Mouse (Mus musculus) heart, postnatal 0 days (tissue): ENCODE measurements around the gene Cd4. TPM values are rescaled to one million over a fixed set of nuclear protein-coding genes. Genes with fewer than 3 reads are reported as not detected.

Source experiments
- ATAC-seq: fragments of 200-750 bp; cut with Nextera tagmentation; 2 replicates; pipeline ENCODE4 v1.8.0; 2017; ENCODE audit warnings: low read depth, moderate number of reproducible peaks, moderate library complexity; ENCODE audit not compliant: insufficient read depth
- DNase-seq: peaks from one replicate; pipeline ENCODE4 v3.0.0-alpha.2; 2016; ENCODE audit warnings: low spot score
- H3K27ac ChIP-seq: fragments of 300-500 bp; sonication (generic); 2 replicates; pipeline ENCODE4 v1.5.1; 2014; ENCODE audit warnings: low read depth, mild to moderate bottlenecking
- H3K27me3 ChIP-seq: fragments of 300-500 bp; sonication (generic); 2 replicates; pipeline ENCODE4 v1.6.1; 2014; ENCODE audit warnings: low read length, mixed read lengths; ENCODE audit not compliant: control insufficient read depth, insufficient read depth
- H3K36me3 ChIP-seq: fragments of 300-500 bp; sonication (generic); replicated peaks from 2 replicates; pipeline ENCODE4 v1.6.1; 2014; ENCODE audit warnings: low read length, mixed read lengths; ENCODE audit not compliant: control insufficient read depth, insufficient read depth
- H3K4me1 ChIP-seq: fragments of 300-500 bp; sonication (generic); 2 replicates; pipeline ENCODE4 v1.6.1; 2014; ENCODE audit warnings: antibody characterized with exemption; ENCODE audit not compliant: control insufficient read depth, insufficient read depth
- H3K4me2 ChIP-seq: fragments of 300-500 bp; sonication (generic); 2 replicates; pipeline ENCODE4 v1.6.1; 2014; ENCODE audit warnings: low read depth, mild to moderate bottlenecking, low read length, moderate library complexity
- H3K4me3 ChIP-seq: fragments of 300-500 bp; sonication (generic); 2 replicates; pipeline ENCODE4 v1.5.1; 2014; ENCODE audit warnings: low read depth, low read length
- H3K9ac ChIP-seq: fragments of 300-500 bp; sonication (generic); replicated peaks from 2 replicates; pipeline ENCODE4 v1.6.1; 2014; ENCODE audit warnings: low read depth, low read length, mixed read lengths
- H3K9me3 ChIP-seq: fragments of 300-500 bp; sonication (generic); replicated peaks from 2 replicates; pipeline ENCODE4 v1.6.1; 2016; ENCODE audit warnings: low read length; ENCODE audit not compliant: control insufficient read depth
- CTCF ChIP-seq: IDR thresholded peaks from 2 replicates; pipeline ENCODE4 v1.5.1; 2016; ENCODE audit warnings: antibody characterized with exemption, control low read depth, low read depth
- EP300 ChIP-seq: IDR thresholded peaks from 2 replicates; pipeline ENCODE4 v1.6.1; 2016; ENCODE audit warnings: antibody characterized with exemption, low read depth
- WGBS: fragments of 180-500 bp; shearing (Covaris S2); extraction: QIAGEN DNeasy Blood & Tissue Kit; methylation state at CpG from one replicate; pipeline ENCODE4 v1.1.7; 2014; 5-methylcytosine and 5-hydroxymethylcytosine counted together
- polyA plus RNA-seq: library from polyadenylated mRNA; unstranded; fragments of >200 nt; fragmentation: Nextera tagmentation; extraction: Ambion mirVana; gene quantifications from 2 replicates; pipeline ENCODE4 v1.2.1, GENCODE M21; 2015
- total RNA-seq: library from RNA; depleted of rRNA; stranded (reverse); fragments of >200 nt; gene quantifications from 2 replicates; pipeline ENCODE4 v1.2.3, GENCODE M21; 2014; ENCODE audit warnings: low replicate concordance

Cd4 gene
- total and polyA plus RNA-seq, 2 experiments from 2014 or later: 0.10 TPM; not detected in 1

DNA sequence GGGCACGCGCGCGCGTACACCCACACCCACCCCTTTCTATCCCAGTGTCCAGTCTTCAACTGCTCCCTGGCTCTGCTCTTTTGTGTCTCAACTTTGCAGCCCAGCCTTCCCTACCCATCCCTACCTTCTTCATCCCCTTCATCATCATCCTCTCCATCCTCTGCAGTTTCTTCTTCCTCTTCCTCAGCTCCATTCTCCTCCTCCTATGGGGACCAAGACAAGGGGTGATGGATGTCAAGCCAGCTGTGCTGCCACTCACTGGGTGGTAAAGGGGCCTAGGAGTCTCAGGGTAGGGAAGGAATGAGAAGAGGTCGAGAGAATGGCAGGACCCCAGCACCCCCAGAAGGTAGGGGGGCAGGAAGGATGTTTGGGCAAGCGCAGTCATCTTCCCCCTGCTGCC, 26.5 kb upstream of the Cd4 start:
- Histone ChIP-seq H3K27me3 (peaks cover 6% of the 10 kb centered on the region; the same call in 1 of the 2 replicates), H3K4me1 (peaks cover 38% of the 10 kb centered on the region), H3K27ac (no peak overlapping the region), H3K36me3 (peaks cover 22% of the 10 kb centered on the region), H3K4me2 (no peak overlapping the region), H3K4me3 (no peak overlapping the region), H3K9me3 (no peaks in the 10 kb centered on the region), H3K9ac (no peak overlapping the region)
- DNase-seq: no peak
- TF ChIP-seq EP300 (no peak), CTCF (no peak)
- no peak for ATAC-seq
- 86% methylated on average over 7 of the region's 7 CpGs for WGBS

DNA sequence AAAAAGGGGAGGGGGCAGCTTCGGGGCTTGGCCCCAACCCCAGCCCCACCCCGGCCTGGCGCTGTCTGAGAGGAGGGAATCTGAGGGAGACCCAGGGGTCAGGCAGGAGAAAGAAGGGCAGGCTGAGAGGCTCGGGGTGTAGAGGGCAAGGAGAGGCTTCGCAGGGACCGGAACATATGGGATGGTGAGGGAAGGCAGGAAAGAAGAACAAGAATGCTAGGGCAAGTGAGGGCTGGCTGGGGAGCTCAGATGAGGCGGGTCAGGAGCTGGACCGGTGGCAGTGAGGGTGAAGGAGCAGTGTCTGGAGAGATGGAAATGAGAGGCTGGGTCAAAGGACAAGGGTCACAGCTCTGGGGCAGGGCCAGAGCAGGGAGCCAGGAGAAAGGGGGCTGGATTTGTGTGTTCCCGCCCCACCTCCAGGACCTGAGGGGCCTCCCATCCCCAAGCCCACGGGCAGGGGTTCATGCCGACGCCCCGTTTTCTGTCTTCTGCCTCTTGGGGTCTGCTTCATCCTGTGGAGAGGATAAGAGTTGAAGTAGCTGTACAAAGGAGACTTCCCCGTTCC, 25.8 kb upstream of the Cd4 start:
- no peak for TF ChIP-seq CTCF
- TF ChIP-seq EP300: no peak
- ATAC-seq: no peak
- no peak overlapping the region for H3K9ac ChIP-seq

DNA sequence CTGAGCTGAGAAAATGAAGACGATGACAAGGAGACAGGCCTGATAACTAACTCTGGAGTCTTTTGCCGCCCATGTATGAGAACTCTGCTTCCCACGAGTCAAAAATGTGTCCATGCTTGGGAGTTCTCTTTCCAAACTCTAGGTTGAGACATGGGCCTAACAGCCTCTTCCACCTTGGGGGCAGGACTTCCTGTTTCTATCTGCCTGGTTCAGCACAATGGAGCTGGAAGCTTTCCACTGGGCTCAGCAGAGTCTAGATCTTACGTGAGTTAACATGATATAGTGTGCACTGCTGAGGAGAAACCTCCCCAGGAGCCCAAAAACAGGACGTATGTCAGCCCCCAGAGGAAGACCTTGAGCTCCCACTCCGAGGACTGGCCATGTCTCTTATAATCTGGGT, 25.2 kb upstream of the Cd4 start:
- WGBS: 41% methylated on average over 6 of the region's 6 CpGs
- Histone ChIP-seq H3K9ac (no peak overlapping the region), H3K4me3 (no peak overlapping the region), H3K27ac (no peak overlapping the region; the same call in 1 of the 2 replicates), H3K9me3 (no peaks in the 10 kb centered on the region), H3K4me2 (no peak overlapping the region), H3K36me3 (peaks cover 22% of the 10 kb centered on the region), H3K4me1 (peaks cover 29% of the 10 kb centered on the region), H3K27me3 (peaks cover 6% of the 10 kb centered on the region; the same call in 1 of the 2 replicates)
- TF ChIP-seq CTCF: no peak
- DNase-seq: no peak
- ATAC-seq: no peak

More for the DNA sequence above, 25.8 kb upstream of the Cd4 start:
- H3K4me3 ChIP-seq: no peak overlapping the region
- no peak overlapping the region for H3K4me2 ChIP-seq
- WGBS: 80% methylated on average over 14 of the region's 14 CpGs
- H3K27me3 ChIP-seq: peaks cover 6% of the 10 kb centered on the region; the same call in 1 of the 2 replicates
- H3K27ac ChIP-seq: no peak overlapping the region; the same call in 1 of the 2 replicates
- H3K36me3 ChIP-seq: peaks cover 22% of the 10 kb centered on the region
- H3K4me1 ChIP-seq: peaks cover 32% of the 10 kb centered on the region
- no peak for DNase-seq
- no peaks in the 10 kb centered on the region for H3K9me3 ChIP-seq

DNA sequence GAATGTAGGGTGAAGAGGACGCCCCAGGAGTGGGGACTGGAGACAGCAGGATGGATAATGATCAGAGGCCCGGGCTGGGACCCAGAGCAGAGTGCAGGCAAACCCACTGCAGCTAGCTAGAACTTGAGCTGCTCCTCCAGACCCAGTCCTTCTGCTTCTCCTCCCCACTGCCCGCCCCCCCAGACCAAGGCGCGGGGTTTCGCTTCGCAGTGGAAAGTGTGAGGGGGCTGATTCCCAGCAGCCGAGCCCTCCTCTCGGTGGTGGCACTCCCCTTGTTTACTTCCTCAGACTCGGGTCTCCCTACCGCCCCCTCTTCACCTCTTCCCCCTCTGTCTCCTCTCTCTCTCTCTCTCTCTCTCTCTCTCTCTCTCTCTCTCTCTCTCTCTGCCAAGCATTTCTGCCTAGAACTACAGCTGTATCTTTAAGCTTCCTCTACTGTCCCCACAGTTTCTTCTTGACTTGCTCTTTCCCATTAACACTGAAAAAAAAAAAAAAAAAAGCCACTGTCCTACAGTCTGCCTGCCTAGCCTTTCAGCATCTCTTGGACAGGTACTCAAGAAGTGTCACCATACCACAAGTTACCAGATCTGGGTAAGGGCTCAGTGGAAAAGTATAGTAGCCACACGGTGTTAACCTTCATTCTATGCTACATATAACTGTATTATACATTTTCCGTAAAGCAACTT, 23.7 kb upstream of the Cd4 start, which contains the start of gene Lag3:
Lag3 (minus strand) TSS at position 173 of the 686 bp plus-strand sequence.
- no peak within 1 kb of the TSS for H3K9ac ChIP-seq
- peaks cover 6% of the 10 kb centered on the region; the same call in 1 of the 2 replicates for H3K27me3 ChIP-seq
- no peaks in the 10 kb centered on the region for H3K9me3 ChIP-seq
- H3K4me1 ChIP-seq: peaks cover 28% of the 10 kb centered on the region
- 24% methylated on average over 12 of the region's 13 CpGs for WGBS
- H3K27ac ChIP-seq: no peak within 1 kb of the TSS
- peak; percentile 15 for DNase-seq
- no peak within 1 kb of the TSS for H3K4me2 ChIP-seq
- no peak within 1 kb of the TSS for H3K4me3 ChIP-seq
- peaks cover 22% of the 10 kb centered on the region for H3K36me3 ChIP-seq
- no peak for TF ChIP-seq EP300
- TF ChIP-seq CTCF: no peak
- no peak for ATAC-seq

DNA sequence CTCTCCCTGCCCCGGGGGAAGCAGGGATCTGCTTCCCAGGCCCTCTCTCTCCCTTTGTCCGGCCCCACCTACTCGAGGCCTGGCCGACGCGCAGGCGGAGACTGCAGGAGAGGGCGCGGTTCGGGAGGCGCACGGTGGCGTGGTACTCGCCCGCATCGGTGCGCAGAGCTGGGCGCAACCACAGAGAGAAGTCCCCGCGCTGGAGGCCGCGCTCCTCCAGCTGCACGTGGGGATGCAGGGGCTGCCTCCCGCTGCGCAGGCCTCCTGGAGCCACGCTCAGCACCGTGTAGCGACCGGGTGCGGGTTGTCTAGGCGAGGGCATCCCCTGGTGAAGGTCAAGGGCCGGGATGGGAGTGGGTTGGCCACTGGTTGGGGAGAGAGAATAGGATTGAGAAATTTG, 22.0 kb upstream of the Cd4 start:
- Histone ChIP-seq H3K4me2 (peak overlapping the region; percentile 31; the same call in 1 of the 2 replicates), H3K4me1 (peaks cover 15% of the 10 kb centered on the region), H3K4me3 (no peak overlapping the region), H3K9ac (no peak overlapping the region), H3K9me3 (no peaks in the 10 kb centered on the region), H3K36me3 (peaks cover 21% of the 10 kb centered on the region), H3K27me3 (peaks cover 6% of the 10 kb centered on the region; the same call in 1 of the 2 replicates), H3K27ac (no peak overlapping the region)
- ATAC-seq: 0 out of 2 replicates have a peak, but pooled peaks have one; percentile 16
- no peak for TF ChIP-seq CTCF
- no peak for TF ChIP-seq EP300
- no peak for DNase-seq
- 9% methylated on average over 32 of the region's 32 CpGs for WGBS
